Mouse (Mus musculus) intestine, postnatal 0 days (tissue): Measurements from ENCODE around the gene Cfap58. TPM values are rescaled to one million over a fixed set of nuclear protein-coding genes. Genes with fewer than 3 reads are reported as not detected.
A peak's percentile ranks its signal among the peaks of the same experiment; 100 is the strongest.

ENCODE experiments used
- ATAC-seq: fragments of 200-750 bp; cut with Nextera tagmentation; 2 replicates; pipeline ENCODE4 v1.8.0; 2017; ENCODE audit warnings: mild to moderate bottlenecking, moderate TSS enrichment, moderate library complexity
- H3K27ac ChIP-seq: fragments of 300-500 bp; sonication (generic); 2 replicates; pipeline ENCODE4 v1.5.1; 2014; ENCODE audit warnings: mild to moderate bottlenecking, low read depth, low read length, moderate library complexity
- H3K27me3 ChIP-seq: fragments of 300-500 bp; sonication (generic); replicated peaks from 2 replicates; pipeline ENCODE4 v1.6.1; 2014; ENCODE audit warnings: low read length, mixed read lengths; ENCODE audit not compliant: control insufficient read depth, insufficient read depth
- H3K36me3 ChIP-seq: fragments of 300-500 bp; sonication (generic); 2 replicates; pipeline ENCODE4 v1.6.1; 2014; ENCODE audit warnings: mild to moderate bottlenecking, moderate library complexity; ENCODE audit not compliant: control insufficient read depth, insufficient read depth
- H3K4me1 ChIP-seq: fragments of 300-500 bp; sonication (generic); replicated peaks from 2 replicates; pipeline ENCODE4 v1.6.1; 2014; ENCODE audit warnings: antibody characterized with exemption, low read length, mixed read lengths; ENCODE audit not compliant: control insufficient read depth, insufficient read depth
- H3K4me2 ChIP-seq: fragments of 300-500 bp; sonication (generic); replicated peaks from 2 replicates; pipeline ENCODE4 v1.6.1; 2014; ENCODE audit warnings: low read depth, mild to moderate bottlenecking, moderate library complexity
- H3K4me3 ChIP-seq: fragments of 300-500 bp; sonication (generic); 2 replicates; pipeline ENCODE4 v1.5.1; 2014; ENCODE audit warnings: low read depth, low read length
- H3K9ac ChIP-seq: fragments of 300-500 bp; sonication (generic); 2 replicates; pipeline ENCODE4 v1.6.1; 2014; ENCODE audit warnings: mild to moderate bottlenecking, low read depth, low read length
- H3K9me3 ChIP-seq: fragments of 300-500 bp; sonication (generic); 2 replicates; pipeline ENCODE4 v1.6.1; 2016; ENCODE audit warnings: mixed run types; ENCODE audit not compliant: control insufficient read depth
- CTCF ChIP-seq: sonication (generic); IDR thresholded peaks from 2 replicates; pipeline ENCODE4 v1.5.1; 2016; ENCODE audit warnings: low read depth, mild to moderate bottlenecking, control low read depth, antibody characterized with exemption, moderate library complexity
- WGBS: fragments of 180-500 bp; shearing (Covaris S2); extraction: QIAGEN DNeasy Blood & Tissue Kit; methylation state at CpG from one replicate; pipeline ENCODE4 v1.1.7; 2014; 5-methylcytosine and 5-hydroxymethylcytosine counted together
- polyA plus RNA-seq: library from polyadenylated mRNA; unstranded; fragments of >200 nt; fragmentation: Nextera tagmentation; extraction: Ambion mirVana; gene quantifications from 2 replicates; pipeline ENCODE4 v1.2.1, GENCODE M21; 2015

Cfap58 gene
- polyA plus RNA-seq, 1 experiment from 2014 or later: not detected

DNA sequence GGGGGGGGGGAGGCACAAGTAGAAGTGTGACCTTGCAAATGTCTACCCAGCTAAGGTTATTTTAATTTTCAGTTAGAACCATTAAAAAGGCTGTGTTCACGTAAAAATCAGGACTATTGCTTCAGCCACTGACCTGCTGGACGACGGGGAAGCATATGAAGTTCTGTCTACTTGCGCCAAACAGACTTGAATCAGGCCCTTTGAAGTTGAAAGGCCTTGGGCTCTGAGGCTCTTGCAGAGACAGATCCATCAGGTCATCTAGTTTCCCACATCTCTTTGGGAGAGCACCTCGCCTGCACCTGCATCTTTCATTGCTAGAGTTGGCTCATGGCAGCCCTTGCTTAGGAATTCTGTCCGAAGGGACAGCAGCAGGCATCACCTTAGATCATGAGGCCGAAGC, 24.1 kb upstream of the Cfap58 start:
- Histone ChIP-seq H3K9ac (no peak overlapping the region), H3K27me3 (no peaks in the 10 kb centered on the region), H3K4me3 (no peak overlapping the region), H3K36me3 (no peaks in the 10 kb centered on the region), H3K27ac (no peak overlapping the region), H3K9me3 (no peaks in the 10 kb centered on the region), H3K4me1 (0 out of 2 replicates have a peak, but pooled peaks cover 2% of the 10 kb centered on the region), H3K4me2 (no peak overlapping the region)
- TF ChIP-seq CTCF: no peak
- 89% methylated on average over 7 of the region's 7 CpGs for WGBS
- ATAC-seq: no peak

DNA sequence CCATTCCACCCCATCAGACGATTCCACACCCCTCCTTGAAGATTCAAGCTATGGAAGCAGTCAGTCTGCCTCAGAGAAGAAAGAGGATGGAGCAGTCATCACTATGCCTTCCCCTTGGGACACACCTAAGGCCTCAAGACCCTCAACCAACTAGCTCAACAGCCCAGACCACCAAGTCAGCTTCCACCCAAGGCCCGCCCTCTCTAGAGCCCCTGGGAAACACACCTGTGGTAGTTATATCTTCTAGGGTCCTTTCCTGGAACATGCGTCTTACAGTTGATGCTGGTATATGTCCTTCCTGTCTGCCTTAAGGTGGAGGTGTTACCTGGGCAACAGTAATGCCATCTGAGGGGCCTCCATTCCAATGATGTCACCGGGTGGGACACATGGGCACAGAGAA, 23.3 kb upstream of the Cfap58 start:
- no peaks in the 10 kb centered on the region for H3K36me3 ChIP-seq
- H3K4me3 ChIP-seq: no peak overlapping the region
- no peaks in the 10 kb centered on the region for H3K27me3 ChIP-seq
- no peak overlapping the region for H3K4me2 ChIP-seq
- H3K9me3 ChIP-seq: no peaks in the 10 kb centered on the region
- ATAC-seq: no peak
- 0 out of 2 replicates have a peak, but pooled peaks cover 3% of the 10 kb centered on the region for H3K4me1 ChIP-seq
- WGBS: 90% methylated on average over 4 of the region's 4 CpGs
- no peak overlapping the region for H3K9ac ChIP-seq
- no peak overlapping the region for H3K27ac ChIP-seq
- no peak for TF ChIP-seq CTCF

DNA sequence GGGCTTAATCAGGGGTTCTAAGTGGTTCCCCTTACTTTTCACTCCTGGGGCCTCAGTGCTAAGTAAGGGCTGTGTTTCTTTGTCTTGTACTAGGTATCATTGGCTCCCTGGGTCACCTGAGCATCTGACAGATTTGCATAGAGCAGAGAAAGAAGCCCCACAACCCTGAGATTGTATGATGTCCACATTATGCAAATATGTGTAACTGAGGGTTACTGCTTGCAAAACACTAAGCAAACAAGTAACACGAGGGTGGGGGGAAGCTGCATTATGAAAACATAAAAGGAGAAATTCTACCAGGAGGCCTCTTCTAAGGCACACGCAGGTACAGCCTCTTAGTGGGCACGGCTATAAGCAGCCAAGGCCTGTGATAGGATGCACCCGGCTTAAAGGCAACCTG, 22.2 kb upstream of the Cfap58 start:
- no peak for ATAC-seq
- Histone ChIP-seq H3K9me3 (no peaks in the 10 kb centered on the region), H3K27me3 (no peaks in the 10 kb centered on the region), H3K4me1 (0 out of 2 replicates have a peak, but pooled peaks cover 3% of the 10 kb centered on the region), H3K9ac (no peak overlapping the region), H3K36me3 (no peaks in the 10 kb centered on the region), H3K4me3 (no peak overlapping the region), H3K27ac (no peak overlapping the region), H3K4me2 (no peak overlapping the region)
- WGBS: 72% methylated on average over 4 of the region's 4 CpGs
- TF ChIP-seq CTCF: no peak

DNA sequence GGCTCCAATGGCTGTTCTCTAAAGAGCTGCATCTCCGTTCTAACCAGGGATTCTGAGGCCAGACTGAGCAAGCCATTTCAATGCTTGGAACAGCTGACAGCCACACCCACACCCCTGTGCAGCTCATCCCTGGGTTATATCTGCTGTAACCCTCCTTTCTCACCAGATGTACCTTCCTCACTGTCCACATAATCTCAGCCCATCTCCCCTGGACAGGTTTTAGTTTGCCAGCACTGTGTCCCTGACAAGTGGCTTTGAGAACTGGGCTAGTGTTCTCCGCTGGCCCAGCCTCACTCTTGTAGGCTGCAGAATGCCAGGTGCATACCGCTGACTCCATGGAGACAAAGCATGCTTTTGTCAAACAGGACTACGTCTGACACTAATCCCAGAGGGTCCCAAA, 20.1 kb upstream of the Cfap58 start:
- WGBS: 33% methylated on average over 4 of the region's 4 CpGs
- Histone ChIP-seq H3K4me3 (no peak overlapping the region), H3K36me3 (no peaks in the 10 kb centered on the region), H3K27me3 (no peaks in the 10 kb centered on the region), H3K27ac (no peak overlapping the region), H3K9me3 (no peaks in the 10 kb centered on the region), H3K4me2 (peak overlapping the region; percentile 94), H3K9ac (no peak overlapping the region), H3K4me1 (0 out of 2 replicates have a peak, but pooled peaks cover 3% of the 10 kb centered on the region)
- no peak for TF ChIP-seq CTCF
- ATAC-seq: no peak

DNA sequence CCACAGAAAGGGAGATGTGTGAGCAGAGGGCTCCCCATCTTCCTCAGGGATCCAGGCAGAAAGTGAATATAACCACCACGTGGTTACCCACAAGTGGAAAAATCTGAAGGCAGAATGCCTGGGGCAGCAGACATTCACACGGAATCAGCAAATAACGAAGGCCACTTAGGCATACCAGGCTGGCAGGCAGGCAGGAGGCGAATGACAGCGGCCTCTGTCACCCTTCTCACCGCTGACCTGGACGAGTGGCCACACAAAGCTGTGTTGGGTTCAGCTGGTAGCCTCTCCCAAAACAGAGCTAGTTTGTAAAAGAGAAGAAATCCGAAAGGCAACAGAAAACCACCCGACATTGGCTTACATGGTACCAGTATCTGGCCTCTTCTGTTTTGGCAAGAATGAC, 19.5 kb upstream of the Cfap58 start:
- H3K9ac ChIP-seq: 0 out of 2 replicates have a peak overlapping the region, but pooled peaks have one; percentile 78
- TF ChIP-seq CTCF: no peak
- H3K36me3 ChIP-seq: no peaks in the 10 kb centered on the region
- ATAC-seq: no peak
- H3K4me2 ChIP-seq: peak overlapping the region; percentile 94
- 23% methylated on average over 9 of the region's 9 CpGs for WGBS
- no peaks in the 10 kb centered on the region for H3K9me3 ChIP-seq
- H3K27me3 ChIP-seq: no peaks in the 10 kb centered on the region
- H3K4me1 ChIP-seq: 0 out of 2 replicates have a peak, but pooled peaks cover 3% of the 10 kb centered on the region
- no peak overlapping the region for H3K27ac ChIP-seq
- peak overlapping the region; percentile 78 for H3K4me3 ChIP-seq

DNA sequence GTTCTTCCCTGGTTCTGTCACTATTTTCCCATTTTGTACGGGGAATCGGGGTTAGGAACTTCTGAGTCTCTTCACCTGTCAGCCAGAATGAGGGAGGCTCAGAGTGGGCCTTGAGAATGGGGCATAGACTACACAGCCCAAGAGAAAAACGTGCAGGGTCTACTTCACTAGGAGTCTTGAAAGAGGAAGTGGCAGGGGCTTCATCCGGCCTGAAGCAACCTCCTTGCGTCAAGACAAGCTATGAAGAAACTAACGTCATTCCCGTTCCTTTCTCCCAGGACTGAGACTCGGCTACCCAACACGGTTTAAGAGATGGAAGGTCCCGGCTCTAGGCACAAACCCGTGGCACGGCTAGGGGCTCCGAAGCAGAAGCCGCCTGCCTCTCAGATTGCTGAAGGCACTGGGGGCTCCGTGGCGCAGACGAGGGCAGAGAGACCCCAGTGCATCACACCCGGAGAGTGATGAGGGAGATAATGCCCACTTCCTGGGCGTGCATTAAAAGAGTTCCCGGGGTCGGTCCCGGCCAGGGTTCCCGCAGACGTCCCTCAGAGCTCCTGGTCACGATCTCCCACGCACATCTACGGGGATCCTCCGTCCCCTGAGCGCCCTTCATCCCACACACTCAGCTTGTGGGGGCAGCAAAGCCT, 18.9 kb upstream of the Cfap58 start:
- Histone ChIP-seq H3K27me3 (no peaks in the 10 kb centered on the region), H3K9me3 (no peaks in the 10 kb centered on the region), H3K9ac (peak overlapping the region; percentile 78), H3K36me3 (no peaks in the 10 kb centered on the region), H3K4me3 (peak overlapping the region; percentile 78), H3K4me1 (0 out of 2 replicates have a peak, but pooled peaks cover 3% of the 10 kb centered on the region), H3K4me2 (peak overlapping the region; percentile 94), H3K27ac (peak overlapping the region; percentile 85; the same call in 1 of the 2 replicates)
- under 1% methylated on average over 29 of the region's 29 CpGs for WGBS
- 0 out of 2 replicates have a peak, but pooled peaks have one; percentile 2 for ATAC-seq
- TF ChIP-seq CTCF: no peak
